Mouse (Mus musculus): ENCODE results near the gene Sh3bp5l.

DNA sequence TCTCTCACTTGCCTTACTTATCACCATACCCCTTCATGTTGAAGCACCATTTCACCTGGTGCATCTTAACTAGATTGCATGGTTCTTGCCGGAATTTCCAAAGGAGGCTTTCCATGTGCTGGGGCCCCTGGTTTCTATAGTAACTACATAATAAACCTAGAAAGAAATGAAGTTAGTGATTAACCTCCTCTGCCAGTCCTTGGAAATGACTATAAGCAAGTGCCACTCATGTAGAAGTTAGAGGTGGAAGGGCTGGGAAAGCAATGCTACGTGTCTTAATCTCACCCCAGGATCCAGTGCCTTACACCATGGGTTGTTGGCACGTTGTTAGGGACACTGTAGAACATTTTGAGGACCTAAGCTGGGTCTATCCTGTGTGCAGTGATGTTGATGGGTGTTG, 33.9 kb downstream of the Sh3bp5l start:
- TF ChIP-seq CTCF (IDR thresholded peaks at IDR 0.05) (no peak), EP300 (IDR thresholded peaks at IDR 0.05; ENCODE audit: insufficient read depth, low read depth, low read length) (no peak), POLR2A (IDR thresholded peaks at IDR 0.05; ENCODE audit: insufficient read depth, low read depth, low read length) (no peak)

Data from heart, adult 2 months (tissue).